Mouse (Mus musculus): Measurements from ENCODE around the gene Akap5. TPM values are rescaled to one million over a fixed set of nuclear protein-coding genes. Genes with fewer than 3 reads are reported as not detected.

Akap5 gene
- polyA plus RNA-seq, 1 experiment from 2014 or later = 1.9 TPM

DNA sequence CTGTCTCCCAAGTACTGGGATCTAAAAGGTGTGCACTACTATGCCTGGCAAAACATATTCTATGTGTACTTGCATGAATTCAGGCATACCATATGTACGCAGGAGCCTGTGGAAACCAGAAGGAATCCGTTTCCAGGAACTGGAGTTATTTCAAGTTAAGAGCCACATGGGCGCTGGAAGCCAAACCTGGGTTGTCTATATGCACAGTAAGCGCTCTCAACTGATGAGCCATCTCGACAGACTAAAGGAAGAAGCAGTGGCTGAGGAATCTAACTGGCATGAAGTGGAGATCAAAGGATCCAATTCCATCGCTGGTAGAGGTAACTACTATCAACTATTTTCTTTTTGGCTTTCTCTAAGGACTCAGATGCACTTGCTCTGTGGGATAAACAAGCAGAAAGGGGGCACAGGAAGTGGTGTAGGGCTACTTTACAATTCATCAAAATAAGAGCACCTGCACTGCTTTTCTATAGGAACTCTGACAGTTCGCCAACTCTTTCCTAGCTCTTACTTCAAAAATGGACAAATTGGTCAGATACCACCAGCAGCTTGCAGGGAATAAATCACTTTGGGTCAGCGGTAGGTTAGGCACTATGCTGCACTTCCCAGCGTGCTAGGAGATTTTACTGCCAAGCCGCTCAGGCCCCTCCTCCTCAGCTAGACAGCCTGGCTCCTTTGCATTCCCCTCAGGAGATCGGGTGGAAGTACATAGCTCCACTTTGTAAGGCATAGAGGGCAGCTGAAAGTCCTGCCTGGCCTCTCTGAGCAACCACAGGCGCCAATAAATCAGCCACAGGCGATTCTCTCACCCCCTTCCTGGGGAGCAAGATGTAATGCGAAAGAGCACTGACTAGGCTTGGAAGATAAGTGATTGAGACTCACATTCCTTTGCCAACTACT, 42.7 kb downstream of the Akap5 start:
- Histone ChIP-seq H3K4me3 (ENCODE audit: low read length) (peak overlapping the region; percentile 97), H3K27me3 (ENCODE audit: insufficient read depth, low read length) (no peaks in the 10 kb centered on the region), H3K27ac (ENCODE audit: low read length) (peak overlapping the region; percentile 100), H3K36me3 (ENCODE audit: insufficient read depth, low read length) (0 out of 2 replicates have a peak, but pooled peaks cover 2% of the 10 kb centered on the region), H3K9ac (replicated peaks; ENCODE audit: low read length) (peak overlapping the region; percentile 100; the same call in 1 of the 2 replicates), H3K4me2 (replicated peaks; ENCODE audit: low read depth, low read length) (peak overlapping the region; percentile 78), H3K9me3 (ENCODE audit: low read length) (no peaks in the 10 kb centered on the region), H3K4me1 (ENCODE audit: insufficient read depth, low read length) (peaks cover 32% of the 10 kb centered on the region)
- ATAC-seq (ENCODE audit: low FRiP score, low TSS enrichment) = no peak
- WGBS = 13% methylated on average over 14 of the region's 14 CpGs

DNA sequence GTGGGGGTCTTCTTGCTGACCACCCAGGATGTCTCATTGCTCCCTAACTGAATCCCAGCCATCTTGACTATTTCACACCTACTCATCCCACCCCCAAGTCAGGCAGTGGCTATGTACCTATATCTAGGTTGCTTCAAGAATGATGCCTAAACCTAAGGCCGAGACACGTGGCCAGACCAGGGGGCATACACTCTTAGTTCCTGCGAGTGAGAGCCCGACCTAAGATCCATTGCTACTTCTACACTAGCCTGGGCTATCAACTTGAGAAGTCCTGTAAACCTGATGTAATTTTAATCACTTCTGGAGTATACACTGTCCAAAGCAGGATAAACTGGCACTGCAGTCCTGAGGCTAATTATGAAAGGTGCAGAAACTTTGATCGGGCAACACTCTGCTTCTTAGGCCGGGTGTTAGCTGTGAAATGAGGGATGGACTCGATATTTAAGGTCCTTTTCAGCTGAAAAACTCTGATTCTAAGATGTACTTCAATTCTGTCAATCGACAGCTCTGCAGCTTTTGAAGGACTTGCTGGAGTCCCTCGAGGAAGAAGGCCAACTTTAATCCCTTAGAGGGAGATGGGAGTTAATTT, 43.6 kb downstream of the Akap5 start:
- H3K4me3 ChIP-seq (ENCODE audit: low read length) = peak overlapping the region; percentile 97
- H3K27ac ChIP-seq (ENCODE audit: low read length) = peak overlapping the region; percentile 100
- H3K36me3 ChIP-seq (ENCODE audit: insufficient read depth, low read length) = 0 out of 2 replicates have a peak, but pooled peaks cover 2% of the 10 kb centered on the region
- no peaks in the 10 kb centered on the region for H3K9me3 ChIP-seq (ENCODE audit: low read length)
- H3K27me3 ChIP-seq (ENCODE audit: insufficient read depth, low read length) = no peaks in the 10 kb centered on the region
- peaks cover 38% of the 10 kb centered on the region for H3K4me1 ChIP-seq (ENCODE audit: insufficient read depth, low read length)
- H3K9ac ChIP-seq (replicated peaks; ENCODE audit: low read length) = peak overlapping the region; percentile 100
- no peak for ATAC-seq (ENCODE audit: low FRiP score, low TSS enrichment)
- 5% methylated on average over 9 of the region's 9 CpGs for WGBS
- peak overlapping the region; percentile 78 for H3K4me2 ChIP-seq (replicated peaks; ENCODE audit: low read depth, low read length)

DNA sequence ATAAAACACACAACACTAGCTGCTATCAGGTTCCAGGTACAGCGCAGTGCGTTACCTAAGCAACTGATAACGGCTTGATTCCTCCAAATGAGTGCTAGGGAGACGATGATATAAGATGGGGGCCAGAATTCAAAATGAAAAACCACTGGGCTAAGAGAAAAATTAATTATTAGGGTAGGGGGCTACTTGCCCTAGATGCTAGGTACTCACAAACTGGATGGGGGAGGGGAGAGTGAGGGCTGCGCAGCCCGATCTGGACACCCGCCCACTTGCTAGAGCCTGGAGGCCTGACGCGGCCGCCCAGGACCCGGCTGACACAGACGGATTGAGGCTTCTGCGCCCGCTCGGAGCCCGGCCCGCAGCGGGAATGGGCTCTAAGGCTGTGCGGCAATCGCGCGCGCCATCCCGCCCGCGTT, 44.1 kb downstream of the Akap5 start:
- peak overlapping the region; percentile 100 for H3K9ac ChIP-seq (replicated peaks; ENCODE audit: low read length)
- H3K27me3 ChIP-seq (ENCODE audit: insufficient read depth, low read length) = no peaks in the 10 kb centered on the region
- H3K4me1 ChIP-seq (ENCODE audit: insufficient read depth, low read length) = peaks cover 39% of the 10 kb centered on the region
- H3K4me3 ChIP-seq (ENCODE audit: low read length) = peak overlapping the region; percentile 97
- no peaks in the 10 kb centered on the region for H3K9me3 ChIP-seq (ENCODE audit: low read length)
- ATAC-seq (ENCODE audit: low FRiP score, low TSS enrichment) = peak; percentile 12
- H3K27ac ChIP-seq (ENCODE audit: low read length) = peak overlapping the region; percentile 100
- 0 out of 2 replicates have a peak, but pooled peaks cover 2% of the 10 kb centered on the region for H3K36me3 ChIP-seq (ENCODE audit: insufficient read depth, low read length)
- H3K4me2 ChIP-seq (replicated peaks; ENCODE audit: low read depth, low read length) = peak overlapping the region; percentile 78
- WGBS = under 1% methylated on average over 26 of the region's 26 CpGs

DNA sequence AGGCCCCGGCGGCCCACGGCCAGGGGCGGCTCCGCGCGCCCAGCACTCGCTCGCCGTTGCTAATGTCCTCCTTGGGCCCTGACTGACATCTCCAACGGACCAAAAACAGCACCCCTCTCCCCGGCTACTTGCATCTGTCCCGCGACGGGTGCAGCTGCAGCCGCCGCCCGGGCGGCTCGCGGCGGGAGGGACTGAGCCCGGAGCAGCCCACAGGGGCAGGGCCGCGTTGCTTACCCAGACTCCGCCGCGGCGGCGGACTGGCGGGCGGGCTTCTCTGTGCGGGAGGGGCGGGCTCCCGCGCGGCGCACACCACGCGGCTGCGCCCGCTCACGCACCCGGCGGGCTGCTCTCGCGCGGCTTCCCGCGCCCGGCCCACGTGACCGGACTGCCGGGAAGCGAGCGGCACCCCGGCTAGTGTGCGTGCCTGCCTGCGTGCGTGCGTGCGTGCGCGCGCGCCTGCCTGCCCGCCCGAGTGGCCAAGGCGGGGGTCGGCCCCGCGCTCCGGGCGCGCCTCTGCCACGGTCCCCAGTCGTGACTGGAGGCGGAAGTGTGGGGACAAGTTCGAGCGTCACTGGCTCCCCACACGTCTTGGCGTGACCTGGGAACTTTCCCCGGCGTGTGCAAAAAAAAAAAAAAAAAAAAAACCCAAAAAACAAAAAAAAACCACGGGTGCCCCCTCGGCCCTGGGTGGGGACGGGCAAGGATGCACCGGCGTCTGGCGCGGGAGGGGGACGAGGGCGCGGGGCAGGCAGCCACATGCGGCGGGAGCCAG, 44.7 kb downstream of the Akap5 start, which contains the start of gene Zbtb25:
Gene Zbtb25, minus strand, starts transcription at position 397 of the 772 bp plus-strand sequence.
- peak within 1 kb of the TSS; percentile 78 for H3K4me2 ChIP-seq (replicated peaks; ENCODE audit: low read depth, low read length)
- no peaks in the 10 kb centered on the region for H3K9me3 ChIP-seq (ENCODE audit: low read length)
- ATAC-seq (ENCODE audit: low FRiP score, low TSS enrichment) = peak; percentile 76
- peak within 1 kb of the TSS; percentile 100 for H3K9ac ChIP-seq (replicated peaks; ENCODE audit: low read length)
- under 1% methylated on average over 75 of the region's 96 CpGs for WGBS
- peaks cover 45% of the 10 kb centered on the region for H3K4me1 ChIP-seq (ENCODE audit: insufficient read depth, low read length)
- no peaks in the 10 kb centered on the region for H3K27me3 ChIP-seq (ENCODE audit: insufficient read depth, low read length)
- no peaks in the 10 kb centered on the region for H3K36me3 ChIP-seq (ENCODE audit: insufficient read depth, low read length)
- peak within 1 kb of the TSS; percentile 100 for H3K27ac ChIP-seq (ENCODE audit: low read length)
- H3K4me3 ChIP-seq (ENCODE audit: low read length) = peak within 1 kb of the TSS; percentile 97

DNA sequence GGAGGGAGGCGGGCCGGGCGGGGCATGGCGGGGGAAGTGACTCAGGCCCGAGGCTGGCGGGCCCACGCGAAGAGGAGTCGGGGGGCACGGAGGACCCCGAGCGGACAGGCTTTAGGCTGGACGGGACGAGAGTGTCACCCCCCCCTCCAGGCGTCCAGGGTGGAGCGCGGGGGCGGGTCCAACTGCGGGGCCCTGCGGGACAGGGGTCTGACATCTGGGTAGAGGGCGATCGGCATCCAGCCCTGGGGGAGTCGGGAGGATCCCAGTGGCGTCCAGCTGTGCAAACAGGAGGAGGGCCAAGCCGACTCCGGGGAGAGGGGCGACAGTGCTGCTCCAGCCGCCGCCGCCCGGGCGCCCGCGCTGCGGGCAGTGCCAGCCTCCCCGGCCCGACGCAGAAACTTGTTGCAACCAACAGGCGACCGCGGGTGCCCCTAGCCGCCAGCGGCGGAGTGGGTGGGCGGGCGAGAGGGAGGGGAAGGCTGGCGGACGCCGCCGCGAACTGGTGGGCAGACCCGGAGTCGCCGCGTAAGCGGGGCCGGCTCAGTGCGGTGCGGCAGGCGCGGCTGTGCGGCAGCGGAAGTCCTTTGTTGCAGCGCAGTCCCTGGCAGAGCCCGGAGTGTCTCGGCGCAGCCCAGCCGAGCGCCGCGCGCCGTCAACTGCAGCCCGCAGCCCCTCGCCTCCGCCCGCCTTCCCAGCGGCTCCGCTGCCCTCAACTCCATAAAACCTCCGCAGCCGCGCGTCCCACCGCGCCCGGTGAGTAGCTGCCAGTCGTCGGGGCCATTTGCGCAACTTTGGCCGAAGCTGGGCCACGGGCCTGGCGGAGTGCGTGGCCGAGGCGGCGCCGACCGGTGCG, 45.5 kb downstream of the Akap5 start, which contains the start of gene Zbtb1:
Gene Zbtb1, plus strand, starts transcription at position 289 of the 853 bp plus-strand sequence.
- H3K4me2 ChIP-seq (replicated peaks; ENCODE audit: low read depth, low read length) = peak within 1 kb of the TSS; percentile 78
- under 1% methylated on average over 91 of the region's 99 CpGs for WGBS
- H3K9ac ChIP-seq (replicated peaks; ENCODE audit: low read length) = peak within 1 kb of the TSS; percentile 100
- peak within 1 kb of the TSS; percentile 100 for H3K27ac ChIP-seq (ENCODE audit: low read length)
- peak; percentile 78 for ATAC-seq (ENCODE audit: low FRiP score, low TSS enrichment)
- H3K9me3 ChIP-seq (ENCODE audit: low read length) = no peaks in the 10 kb centered on the region
- H3K4me3 ChIP-seq (ENCODE audit: low read length) = peak within 1 kb of the TSS; percentile 97
- H3K27me3 ChIP-seq (ENCODE audit: insufficient read depth, low read length) = no peaks in the 10 kb centered on the region
- peaks cover 48% of the 10 kb centered on the region for H3K4me1 ChIP-seq (ENCODE audit: insufficient read depth, low read length)
- no peaks in the 10 kb centered on the region for H3K36me3 ChIP-seq (ENCODE audit: insufficient read depth, low read length)

DNA sequence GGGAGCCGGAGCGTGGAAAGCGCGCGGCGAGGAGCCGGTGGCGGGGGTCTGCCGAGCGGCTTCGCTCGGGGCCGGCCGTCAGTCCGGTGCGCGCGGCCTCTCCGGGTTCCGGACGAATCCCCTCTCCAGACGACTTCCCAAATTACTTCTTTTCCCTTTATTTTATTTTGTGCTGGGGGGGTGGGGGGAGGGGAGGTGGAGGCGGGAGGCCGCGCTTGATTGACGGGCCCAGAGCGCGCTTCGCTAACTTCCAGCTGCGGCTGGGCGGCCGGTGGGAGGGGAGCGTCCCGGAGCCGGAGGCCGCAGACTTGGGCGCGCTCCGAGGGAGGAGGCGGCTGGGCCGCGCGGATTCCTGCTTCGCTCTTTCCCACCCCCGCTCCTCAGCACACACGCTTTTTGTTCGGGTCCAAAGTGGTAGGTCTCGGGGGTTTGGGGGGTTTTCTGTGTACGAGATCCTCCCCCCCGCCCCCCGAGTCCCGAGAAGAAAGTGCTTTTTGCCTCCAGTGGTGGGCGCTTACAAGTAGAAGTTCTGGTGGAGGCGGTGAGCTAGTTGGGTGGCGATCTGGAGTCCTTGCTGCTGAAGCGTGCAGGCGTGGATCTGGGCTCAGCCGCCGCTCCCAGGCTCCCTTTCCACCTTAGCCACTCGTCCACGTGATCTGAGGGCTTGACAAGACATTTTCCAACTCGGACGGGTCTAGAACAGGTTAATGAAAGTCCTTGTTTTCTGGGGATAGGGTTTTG, 46.3 kb downstream of the Akap5 start:
- WGBS = under 1% methylated on average over 59 of the region's 63 CpGs
- Histone ChIP-seq H3K27me3 (ENCODE audit: insufficient read depth, low read length) (no peaks in the 10 kb centered on the region), H3K9me3 (ENCODE audit: low read length) (no peaks in the 10 kb centered on the region), H3K4me3 (ENCODE audit: low read length) (peak overlapping the region; percentile 97), H3K4me1 (ENCODE audit: insufficient read depth, low read length) (peaks cover 48% of the 10 kb centered on the region), H3K4me2 (replicated peaks; ENCODE audit: low read depth, low read length) (peak overlapping the region; percentile 78), H3K27ac (ENCODE audit: low read length) (peak overlapping the region; percentile 100), H3K9ac (replicated peaks; ENCODE audit: low read length) (peak overlapping the region; percentile 100), H3K36me3 (ENCODE audit: insufficient read depth, low read length) (no peaks in the 10 kb centered on the region)
- peak; percentile 73 for ATAC-seq (ENCODE audit: low FRiP score, low TSS enrichment)

DNA sequence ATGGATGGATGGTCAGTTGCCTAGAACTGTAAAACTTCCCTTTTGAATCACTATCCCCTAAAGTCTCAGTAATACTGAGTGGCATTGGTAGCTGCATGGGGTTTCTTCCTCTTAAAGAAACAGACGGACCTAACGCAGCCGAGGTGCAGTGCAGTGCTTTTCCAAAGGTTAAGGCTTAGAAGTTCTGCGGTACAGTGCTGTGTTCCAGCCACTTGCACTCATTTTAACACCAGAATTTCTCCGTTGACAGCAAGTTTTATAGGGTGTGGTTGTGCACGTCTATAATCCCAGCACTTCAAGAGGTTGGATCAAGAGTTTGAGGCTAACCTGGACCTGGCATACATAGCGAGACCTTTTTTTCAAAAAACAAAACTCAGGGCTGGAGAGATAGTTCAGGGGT, 47.4 kb downstream of the Akap5 start:
- Histone ChIP-seq H3K9me3 (ENCODE audit: low read length) (no peaks in the 10 kb centered on the region), H3K9ac (replicated peaks; ENCODE audit: low read length) (peak overlapping the region; percentile 100), H3K36me3 (ENCODE audit: insufficient read depth, low read length) (no peaks in the 10 kb centered on the region), H3K4me1 (ENCODE audit: insufficient read depth, low read length) (peaks cover 43% of the 10 kb centered on the region), H3K27me3 (ENCODE audit: insufficient read depth, low read length) (no peaks in the 10 kb centered on the region), H3K4me2 (replicated peaks; ENCODE audit: low read depth, low read length) (peak overlapping the region; percentile 78), H3K27ac (ENCODE audit: low read length) (no peak overlapping the region), H3K4me3 (ENCODE audit: low read length) (peak overlapping the region; percentile 97)
- 45% methylated on average over 7 of the region's 7 CpGs for WGBS
- no peak for ATAC-seq (ENCODE audit: low FRiP score, low TSS enrichment)

DNA sequence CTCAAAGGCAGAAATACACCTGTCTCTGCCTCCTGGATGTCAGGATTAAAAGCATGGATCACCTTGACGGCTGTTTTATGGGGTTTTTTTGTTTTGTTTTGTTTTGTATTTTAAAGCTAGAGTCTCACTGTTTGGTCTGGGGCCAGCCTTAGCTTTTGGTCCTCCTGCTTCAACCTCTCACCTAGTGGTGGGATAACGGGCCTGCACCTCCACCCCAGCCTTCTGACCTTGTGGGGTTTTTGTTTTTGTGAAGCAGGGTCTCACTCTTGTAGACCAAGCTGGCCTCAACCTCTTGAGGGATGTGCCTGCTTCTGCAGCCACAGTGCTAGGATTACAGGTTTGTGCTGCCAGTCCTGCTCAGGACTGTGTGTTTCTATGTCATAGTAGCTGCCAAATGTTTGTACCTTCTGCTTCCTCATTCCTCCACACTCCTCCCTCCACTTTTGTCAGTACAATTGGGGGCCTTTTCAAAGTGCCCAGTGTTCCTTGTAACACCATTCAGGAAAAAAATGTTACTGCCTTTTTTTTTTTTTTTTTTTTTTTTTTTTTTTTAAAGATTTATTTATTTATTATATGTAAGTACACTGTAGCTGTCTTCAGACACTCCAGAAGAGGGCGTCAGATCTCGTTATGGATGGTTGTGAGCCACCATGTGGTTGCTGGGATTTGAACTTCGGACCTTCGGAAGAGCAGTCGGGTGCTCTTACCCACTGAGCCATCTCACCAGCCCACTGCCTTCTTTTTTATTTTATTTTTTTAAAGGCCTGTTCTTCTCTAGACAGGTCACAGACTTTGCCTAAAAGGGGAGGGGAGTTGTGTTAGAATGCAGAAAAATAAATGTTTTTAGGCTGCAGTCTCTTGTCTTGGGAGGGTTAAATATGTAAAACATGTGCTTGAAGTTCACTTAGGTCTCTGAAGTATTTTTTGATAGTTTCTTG, 48.5 kb downstream of the Akap5 start:
- ATAC-seq (ENCODE audit: low FRiP score, low TSS enrichment) = no peak
- peaks cover 32% of the 10 kb centered on the region for H3K4me1 ChIP-seq (ENCODE audit: insufficient read depth, low read length)
- H3K36me3 ChIP-seq (ENCODE audit: insufficient read depth, low read length) = no peaks in the 10 kb centered on the region
- H3K4me3 ChIP-seq (ENCODE audit: low read length) = no peak overlapping the region
- peak overlapping the region; percentile 78; the same call in 1 of the 2 replicates for H3K4me2 ChIP-seq (replicated peaks; ENCODE audit: low read depth, low read length)
- H3K27me3 ChIP-seq (ENCODE audit: insufficient read depth, low read length) = no peaks in the 10 kb centered on the region
- 86% methylated on average over 5 of the region's 7 CpGs for WGBS
- no peak overlapping the region for H3K9ac ChIP-seq (replicated peaks; ENCODE audit: low read length)
- no peak overlapping the region for H3K27ac ChIP-seq (ENCODE audit: low read length)
- no peaks in the 10 kb centered on the region for H3K9me3 ChIP-seq (ENCODE audit: low read length)
